Mouse (Mus musculus) lung, adult 2 months (tissue): ENCODE measurements around the gene Slc25a17. TPM values are rescaled to one million over a fixed set of nuclear protein-coding genes. Genes with fewer than 3 reads are reported as not detected.

ENCODE experiments used
- DNase-seq: peaks from one replicate; pipeline ENCODE4 v3.0.0; 2022
- H3K4me1 ChIP-seq: fragments of 200-500 bp; 2 replicates; pipeline ENCODE4 v1.6.1; 2011; ENCODE audit warnings: low read length; ENCODE audit not compliant: control insufficient read depth, insufficient read depth
- H3K4me3 ChIP-seq: fragments of 200-500 bp; replicated peaks from 2 replicates; pipeline ENCODE3; 2011; ENCODE audit warnings: low read depth, mild to moderate bottlenecking, control low read depth, low read length; ENCODE audit errors: extremely low read depth
- CTCF ChIP-seq: fragments of 200-500 bp; IDR thresholded peaks from 2 replicates; pipeline ENCODE4 v1.5.1; 2011; ENCODE audit warnings: mild to moderate bottlenecking, low read length, control low read depth; ENCODE audit not compliant: insufficient read depth
- POLR2A ChIP-seq: fragments of 200-500 bp; IDR thresholded peaks from 2 replicates; pipeline ENCODE4 v1.6.1; 2011; ENCODE audit warnings: low read depth, mild to moderate bottlenecking, control low read depth, low read length, borderline replicate concordance; ENCODE audit errors: extremely low read depth
- WGBS: fragments of 180-500 bp; shearing (Covaris S2); methylation state at CpG from one replicate; pipeline ENCODE4 v1.1.7; 2018; 5-methylcytosine and 5-hydroxymethylcytosine counted together
- polyA plus RNA-seq: library from polyadenylated mRNA; depleted of rRNA; stranded (reverse); fragments of >200 nt; gene quantifications from 2 replicates; pipeline ENCODE4 v1.2.3, GENCODE M21; 2012

The Slc25a17 gene
- polyA plus RNA-seq, 1 experiment, result 44.2 TPM

DNA sequence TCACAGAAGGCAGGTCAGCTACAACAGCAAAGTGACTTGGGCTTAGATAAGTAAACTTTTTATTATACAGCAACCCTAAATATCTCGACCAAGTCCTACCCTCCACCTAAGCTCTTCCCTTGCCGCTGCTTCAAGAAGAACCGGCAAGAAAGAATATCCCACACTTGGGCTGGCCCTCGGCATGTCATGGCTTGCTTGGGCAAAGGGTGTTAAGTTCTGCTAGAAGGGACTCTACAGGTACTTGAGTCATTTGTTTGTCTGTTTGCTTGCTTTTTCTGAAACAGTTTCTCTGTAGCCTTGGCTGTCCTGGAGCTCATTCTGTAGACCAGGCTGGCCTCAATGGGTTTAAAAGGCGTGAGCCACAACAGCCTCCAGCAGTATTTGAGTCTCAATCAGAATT lies 3.7 kb downstream of the Slc25a17 start:
- WGBS, result 53% methylated on average over 5 of the region's 5 CpGs
- Histone ChIP-seq H3K4me3 (no peak overlapping the region), H3K4me1 (peaks cover 13% of the 10 kb centered on the region)
- no peak for TF ChIP-seq POLR2A
- no peak for TF ChIP-seq CTCF
- DNase-seq, result no peak

DNA sequence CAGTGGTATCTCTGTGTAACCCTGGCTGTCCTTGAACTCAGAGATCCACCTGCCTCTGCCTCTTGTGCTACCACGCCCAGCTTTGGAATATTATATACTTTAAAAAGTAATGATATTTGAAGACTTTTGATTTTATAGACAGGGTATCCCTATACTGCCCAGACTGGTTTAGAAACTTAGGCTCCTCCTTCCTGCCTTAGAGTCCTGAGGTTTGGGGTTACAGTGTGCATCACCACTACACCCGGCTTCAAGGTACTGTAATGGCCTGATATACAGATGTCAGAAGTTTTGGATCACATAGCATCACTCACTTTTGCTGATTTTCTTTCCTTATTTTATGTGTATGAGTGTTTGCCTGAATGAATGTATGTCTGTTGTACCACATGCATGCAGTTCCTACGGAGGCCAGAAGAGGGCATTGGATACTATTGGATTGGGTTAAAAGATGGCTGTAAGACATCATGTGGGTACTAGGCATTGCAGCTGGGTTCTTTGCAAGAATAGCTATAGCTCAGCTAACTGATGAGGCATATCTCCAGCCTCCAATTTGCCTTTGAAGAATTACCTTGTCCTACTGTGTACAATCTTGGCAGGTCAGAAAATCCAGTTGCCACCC lies 5.4 kb downstream of the Slc25a17 start:
- Histone ChIP-seq H3K4me3 (no peak overlapping the region), H3K4me1 (peaks cover 10% of the 10 kb centered on the region)
- WGBS, result 65% methylated on average over 3 of the region's 3 CpGs
- TF ChIP-seq CTCF (no peak; the same call in 1 of the 2 replicates), POLR2A (no peak)
- peak; percentile 46 for DNase-seq

DNA sequence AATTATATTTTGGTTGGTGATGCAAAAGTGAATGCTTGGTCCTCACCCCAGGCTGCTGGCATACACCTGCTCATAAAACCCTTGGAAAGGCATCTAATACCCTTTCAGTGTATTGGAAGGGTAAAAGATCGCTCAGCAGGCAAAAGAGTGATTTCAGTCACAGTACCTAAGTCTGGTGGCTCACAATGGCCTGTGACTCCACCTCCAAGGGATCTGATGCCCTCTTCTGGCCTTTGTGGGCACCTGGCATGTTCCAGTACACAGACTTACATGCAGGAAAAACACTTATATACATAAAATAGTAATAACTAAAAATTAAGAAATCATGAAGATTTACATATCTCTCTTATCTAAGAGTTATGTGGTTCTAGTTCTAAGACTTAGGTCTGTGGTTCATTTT lies 8.0 kb downstream of the Slc25a17 start:
- peaks cover 3% of the 10 kb centered on the region; the same call in 1 of the 2 replicates for H3K4me1 ChIP-seq
- no peak for TF ChIP-seq POLR2A
- peak; percentile 67 for TF ChIP-seq CTCF
- no peak for DNase-seq
- H3K4me3 ChIP-seq, result no peak overlapping the region
- 47% methylated on average over 1 of the region's 1 CpGs for WGBS

DNA sequence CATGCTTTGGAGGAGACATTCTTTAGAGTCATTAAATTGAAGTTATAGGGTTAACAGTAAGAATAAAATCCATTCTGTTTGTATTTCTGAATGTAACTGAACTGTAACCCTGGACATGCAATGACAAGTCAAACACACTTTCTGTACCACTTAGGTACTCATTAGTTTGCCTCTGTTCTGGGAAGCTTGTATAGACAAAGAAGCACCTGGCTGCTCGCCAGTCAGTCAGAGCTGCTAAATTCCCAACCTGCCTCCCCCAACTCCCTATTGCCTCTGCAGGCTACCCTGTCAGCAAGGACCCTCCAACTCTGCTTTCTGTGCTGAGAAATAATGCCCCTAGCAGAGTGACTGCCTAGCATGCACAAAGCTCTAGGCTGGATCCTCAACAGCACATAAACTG lies 10.2 kb downstream of the Slc25a17 start:
- H3K4me1 ChIP-seq, result no peaks in the 10 kb centered on the region; the same call in 1 of the 2 replicates
- TF ChIP-seq CTCF (no peak), POLR2A (no peak)
- no peak for DNase-seq
- 56% methylated on average over 1 of the region's 1 CpGs for WGBS
- H3K4me3 ChIP-seq, result no peak overlapping the region

DNA sequence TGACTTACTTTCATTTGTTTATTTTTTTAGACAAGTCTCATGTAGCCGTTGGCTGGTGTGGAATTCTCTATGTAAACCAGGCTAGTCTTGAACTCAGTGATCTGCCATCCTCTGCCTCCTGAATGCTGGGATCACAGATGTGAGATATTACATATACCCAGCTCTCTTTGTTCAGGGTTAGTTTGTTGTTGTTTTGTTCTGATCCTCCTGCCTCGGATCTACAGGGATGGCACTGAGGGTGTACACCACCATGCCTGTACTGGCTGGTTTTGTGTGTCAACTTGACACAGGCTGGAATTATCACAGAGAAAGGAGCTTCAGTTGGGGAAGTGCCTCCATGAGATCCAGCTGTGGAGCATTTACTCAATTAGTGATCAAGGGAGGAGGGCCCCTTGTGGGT lies 12.2 kb downstream of the Slc25a17 start:
- Histone ChIP-seq H3K4me3 (no peak overlapping the region), H3K4me1 (no peaks in the 10 kb centered on the region; the same call in 1 of the 2 replicates)
- TF ChIP-seq CTCF, result no peak
- TF ChIP-seq POLR2A, result no peak
- DNase-seq, result no peak
- WGBS, result 34% methylated on average over 2 of the region's 2 CpGs

DNA sequence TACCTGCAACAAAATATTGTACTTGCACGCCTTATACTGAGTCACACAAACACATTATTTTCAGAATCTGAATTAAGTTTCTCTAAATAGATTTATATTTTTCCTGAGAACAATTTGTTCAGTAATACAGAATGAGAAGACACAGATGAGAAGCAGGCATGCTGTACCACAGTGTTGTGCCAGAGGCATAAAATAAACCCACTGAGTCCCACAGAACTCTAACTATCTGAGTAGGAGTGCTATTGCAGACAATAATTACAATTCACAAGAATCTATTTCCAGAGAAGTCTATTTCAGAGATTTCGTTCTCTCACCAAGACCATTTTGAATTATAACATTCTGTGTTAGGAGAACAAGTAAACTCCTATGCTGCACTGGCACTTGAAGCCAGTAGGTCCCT lies 13.1 kb downstream of the Slc25a17 start:
- Histone ChIP-seq H3K4me1 (no peaks in the 10 kb centered on the region; the same call in 1 of the 2 replicates), H3K4me3 (no peak overlapping the region)
- no peak for TF ChIP-seq CTCF
- TF ChIP-seq POLR2A, result no peak
- DNase-seq, result no peak
- WGBS, result 86% methylated on average over 2 of the region's 2 CpGs

DNA sequence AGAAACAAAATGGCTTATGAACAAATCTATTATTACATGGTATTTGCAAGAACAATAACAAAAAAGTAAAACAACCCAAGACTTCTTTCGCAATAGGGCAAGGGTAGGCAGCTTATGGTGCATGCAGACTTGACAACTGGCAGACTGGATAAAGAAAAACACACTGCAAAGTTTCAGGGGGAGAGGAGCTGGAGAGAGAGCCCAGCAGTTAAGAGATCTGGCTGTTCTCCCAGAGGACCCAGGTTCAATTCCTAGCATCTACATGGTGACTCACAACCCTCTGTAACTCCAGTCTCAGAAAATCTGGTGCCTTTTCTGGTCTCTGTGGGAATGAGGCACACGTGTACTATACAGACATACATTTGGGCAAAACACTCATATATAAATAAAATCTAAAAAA lies 19.2 kb downstream of the Slc25a17 start:
- no peaks in the 10 kb centered on the region for H3K4me1 ChIP-seq
- TF ChIP-seq CTCF, result no peak
- TF ChIP-seq POLR2A, result no peak
- no peak for DNase-seq
- no peak overlapping the region for H3K4me3 ChIP-seq
- 80% methylated on average over 2 of the region's 2 CpGs for WGBS

DNA sequence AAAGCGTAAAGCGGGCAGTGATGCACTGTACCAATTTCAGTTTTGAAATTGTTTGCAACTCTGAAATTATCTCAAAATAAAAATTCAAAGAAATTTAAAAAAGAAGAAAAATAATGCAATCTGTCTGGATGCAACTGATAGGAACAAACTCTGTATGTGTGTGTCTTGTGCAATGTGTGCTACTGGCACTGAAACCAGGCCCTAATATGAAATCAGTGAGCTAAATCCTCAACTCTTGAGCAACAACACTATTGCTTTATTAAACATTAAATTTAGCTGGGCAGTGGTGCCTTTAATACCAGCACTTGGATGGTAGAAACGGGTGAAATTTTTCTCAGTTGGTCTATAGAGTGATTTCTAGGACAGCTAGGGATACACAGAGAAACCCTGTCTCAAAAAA lies 21.5 kb downstream of the Slc25a17 start:
- 86% methylated on average over 3 of the region's 3 CpGs for WGBS
- H3K4me3 ChIP-seq, result no peak overlapping the region
- TF ChIP-seq CTCF (no peak), POLR2A (no peak)
- no peaks in the 10 kb centered on the region; the same call in 1 of the 2 replicates for H3K4me1 ChIP-seq
- no peak for DNase-seq

DNA sequence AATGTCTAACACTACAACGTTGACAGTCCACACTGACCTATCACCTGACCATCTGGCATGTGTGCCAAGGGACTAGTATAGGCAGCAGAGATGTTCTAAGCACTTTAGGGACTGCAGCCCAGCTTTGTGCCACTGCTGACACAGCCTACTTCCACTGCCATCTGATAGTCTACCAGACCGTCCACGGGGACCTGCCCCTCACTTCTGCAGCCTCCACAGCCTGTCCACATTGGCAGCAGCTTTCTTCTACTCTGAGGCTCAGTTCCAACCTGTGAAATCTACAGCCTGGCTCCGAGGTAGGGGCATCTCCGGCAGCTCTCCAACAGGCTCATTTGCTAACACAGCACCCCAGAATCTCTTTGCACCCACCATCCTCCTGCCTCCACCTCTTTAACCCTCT lies 24.1 kb downstream of the Slc25a17 start:
- WGBS, result 71% methylated on average over 5 of the region's 5 CpGs
- Histone ChIP-seq H3K4me3 (no peak overlapping the region), H3K4me1 (no peaks in the 10 kb centered on the region; the same call in 1 of the 2 replicates)
- TF ChIP-seq CTCF, result no peak
- no peak for TF ChIP-seq POLR2A
- no peak for DNase-seq

DNA sequence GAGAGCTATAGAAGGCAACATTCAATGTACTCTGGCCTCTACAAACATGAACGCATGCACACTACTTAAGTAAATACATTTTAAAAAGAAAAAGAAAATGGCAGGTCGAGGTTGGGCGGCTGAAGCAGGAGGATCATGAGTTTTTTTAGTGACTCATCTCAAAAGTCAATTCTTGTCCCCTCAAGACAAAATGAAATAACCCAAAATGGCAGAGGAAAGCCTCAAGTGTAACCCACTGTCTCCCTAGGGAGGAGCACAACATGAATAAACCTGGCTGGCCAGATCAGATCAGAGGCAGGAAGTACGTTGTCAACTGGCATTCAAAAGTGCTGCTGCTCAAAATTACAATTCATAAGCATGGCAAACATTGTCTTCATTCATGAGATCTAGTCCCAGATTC lies 28.1 kb downstream of the Slc25a17 start:
- WGBS, result 75% methylated on average over 4 of the region's 4 CpGs
- no peak for DNase-seq
- Histone ChIP-seq H3K4me1 (peaks cover 12% of the 10 kb centered on the region), H3K4me3 (no peak overlapping the region)
- TF ChIP-seq POLR2A (no peak), CTCF (no peak)
